Mouse (Mus musculus) cortical plate, adult 2 months (tissue): ENCODE measurements at regions not wholly inside any gene's neighbourhood (a gene's known extent, or its start where the extent isn't known, plus 50 kb on each side); places are given as distances from the start of the nearest gene placed in this dataset.
"Not testable (repeated sequence)": the region's sequence is repeated elsewhere in the genome, so short reads cannot be mapped to it uniquely, and the experiment has no call there.

ENCODE experiments used
- H3K27ac ChIP-seq: fragments of 200-500 bp; 2 replicates; pipeline ENCODE4 v1.5.1; 2012; ENCODE audit warnings: low read length, control low read depth, inconsistent platforms; ENCODE audit not compliant: insufficient read depth
- H3K4me1 ChIP-seq: fragments of 200-500 bp; 2 replicates; pipeline ENCODE4 v1.6.1; 2011; ENCODE audit warnings: low read length; ENCODE audit not compliant: control insufficient read depth, insufficient read depth
- H3K4me3 ChIP-seq: fragments of 200-500 bp; 2 replicates; pipeline ENCODE4 v1.5.1; 2011; ENCODE audit warnings: mild to moderate bottlenecking, low read length, control low read depth; ENCODE audit not compliant: insufficient read depth
- CTCF ChIP-seq: fragments of 200-500 bp; IDR thresholded peaks from 2 replicates; pipeline ENCODE4 v1.5.1; 2011; ENCODE audit warnings: mild to moderate bottlenecking, control low read depth, low read length; ENCODE audit not compliant: insufficient read depth; ENCODE audit errors: extremely low read depth
- POLR2A ChIP-seq: fragments of 200-500 bp; IDR thresholded peaks from 2 replicates; pipeline ENCODE4 v1.6.1; 2011; ENCODE audit warnings: mild to moderate bottlenecking, low read length, control low read depth; ENCODE audit not compliant: insufficient read depth; ENCODE audit errors: extremely low read depth

DNA sequence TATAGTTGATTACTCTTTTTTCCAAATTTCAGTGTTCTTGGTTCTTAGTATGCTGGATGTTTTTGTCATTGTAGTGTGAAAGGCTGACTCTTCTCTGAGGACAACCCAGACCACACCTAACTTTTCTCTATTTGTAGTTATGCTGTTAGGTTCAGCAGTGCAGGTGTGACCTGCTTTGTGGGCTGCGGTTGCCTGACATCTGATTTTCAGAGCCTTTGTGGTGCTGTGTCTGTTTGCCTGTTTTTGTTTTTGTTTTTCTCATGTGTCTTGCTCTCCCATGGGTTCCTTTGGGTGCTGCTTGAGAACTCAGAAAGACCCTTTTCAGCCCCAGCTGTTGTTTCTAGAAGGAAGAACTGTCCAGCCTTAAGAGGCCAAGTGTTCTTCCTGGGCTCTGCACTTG, 52.0 kb upstream of the Trpm1 start:
- no peak overlapping the region for H3K4me3 ChIP-seq
- TF ChIP-seq POLR2A, result no peak
- no peak for TF ChIP-seq CTCF

DNA sequence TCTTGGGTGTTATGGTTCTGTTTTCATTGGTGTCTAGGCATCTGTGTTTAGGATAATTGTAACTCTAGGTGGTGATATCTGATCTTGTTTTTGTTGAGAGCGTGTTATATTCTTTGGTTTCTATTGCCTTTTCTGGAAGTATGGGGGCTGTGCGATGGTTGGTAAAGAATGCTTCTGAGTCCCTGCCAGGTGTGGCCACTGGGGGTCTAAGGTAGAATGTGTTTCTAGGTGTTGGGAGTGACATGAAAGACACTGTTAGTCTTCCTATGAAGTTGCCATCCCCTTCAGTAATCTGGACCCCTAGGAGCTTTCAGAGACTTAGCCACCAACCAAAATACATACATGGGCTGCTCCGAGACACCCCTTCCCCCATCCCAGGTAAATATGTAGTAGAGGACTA, 54.0 kb upstream of the Trpm1 start:
- Histone ChIP-seq H3K4me1 (no peaks in the 10 kb centered on the region), H3K27ac (no peak overlapping the region), H3K4me3 (no peak overlapping the region)
- no peak for TF ChIP-seq CTCF
- no peak for TF ChIP-seq POLR2A

More for the DNA sequence above, 52.0 kb upstream of the Trpm1 start:
- Histone ChIP-seq H3K27ac (no peak overlapping the region), H3K4me1 (no peaks in the 10 kb centered on the region)

DNA sequence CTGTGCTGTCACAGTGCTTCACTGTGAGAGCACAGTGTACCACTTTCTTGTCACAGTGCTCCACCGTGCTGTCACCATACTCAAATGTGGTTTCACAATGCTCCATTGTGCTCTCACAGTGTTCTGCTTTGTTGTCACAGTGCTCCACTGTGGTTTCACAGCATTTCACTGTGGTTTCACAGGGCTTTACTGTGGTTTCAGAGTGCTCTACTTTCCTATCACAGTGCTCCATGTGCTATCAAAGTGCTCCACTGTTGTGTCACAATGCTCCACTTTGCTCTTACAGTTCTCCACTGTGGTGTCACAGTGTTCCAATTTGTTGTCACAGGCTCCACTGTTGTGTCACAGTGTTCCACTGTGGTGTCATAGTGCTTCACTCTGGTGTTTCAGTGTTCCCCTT, 63.6 kb upstream of the Trpm1 start:
- Histone ChIP-seq H3K4me3 (no peak overlapping the region), H3K4me1 (no peaks in the 10 kb centered on the region), H3K27ac (no peak overlapping the region)
- TF ChIP-seq CTCF (no peak), POLR2A (no peak)

DNA sequence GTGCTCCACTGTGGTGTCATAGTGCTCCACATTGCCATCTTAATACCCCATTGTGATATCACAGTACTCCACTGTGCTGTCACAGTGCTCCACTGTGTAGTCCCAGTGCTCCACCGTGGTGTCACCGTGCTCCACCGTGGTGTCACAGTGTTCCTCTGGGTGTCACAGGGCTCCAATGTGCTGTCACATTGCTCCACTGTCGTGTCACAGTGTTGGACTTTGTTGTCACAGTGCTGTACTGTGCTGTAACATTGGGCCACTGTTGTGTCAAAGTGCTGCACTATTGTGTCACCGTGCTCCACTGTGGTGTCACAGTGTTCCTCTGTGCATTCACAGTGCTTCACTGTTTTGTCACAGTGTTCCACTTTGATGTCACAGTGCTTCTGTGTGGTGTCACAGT, 64.6 kb upstream of the Trpm1 start:
- TF ChIP-seq POLR2A (no peak), CTCF (no peak)
- no peaks in the 10 kb centered on the region for H3K4me1 ChIP-seq
- H3K27ac ChIP-seq, result no peak overlapping the region

DNA sequence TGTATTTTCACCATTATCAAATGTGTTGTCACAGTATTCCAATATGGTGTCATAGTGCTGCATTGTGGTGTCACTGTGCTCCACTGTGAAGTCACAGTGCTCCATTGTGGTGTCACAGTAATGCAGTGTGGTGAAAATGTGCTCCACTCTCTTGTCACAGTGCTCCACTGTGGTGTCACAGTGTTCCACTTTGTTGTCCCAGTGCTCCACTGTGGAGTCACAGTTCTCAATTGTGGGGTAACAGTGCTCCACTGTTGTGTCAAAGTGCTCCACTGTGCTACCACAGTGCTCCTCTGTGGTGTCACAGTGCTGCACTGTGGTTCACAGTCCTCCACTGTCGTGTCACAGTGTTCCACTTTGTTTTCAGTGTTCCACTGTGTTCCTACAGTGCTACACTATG, 69.7 kb upstream of the Trpm1 start:
- H3K27ac ChIP-seq, H3K4me1 ChIP-seq, H3K4me3 ChIP-seq: not testable (repeated sequence)

More for the DNA sequence above, 64.6 kb upstream of the Trpm1 start:
- no peak overlapping the region for H3K4me3 ChIP-seq

DNA sequence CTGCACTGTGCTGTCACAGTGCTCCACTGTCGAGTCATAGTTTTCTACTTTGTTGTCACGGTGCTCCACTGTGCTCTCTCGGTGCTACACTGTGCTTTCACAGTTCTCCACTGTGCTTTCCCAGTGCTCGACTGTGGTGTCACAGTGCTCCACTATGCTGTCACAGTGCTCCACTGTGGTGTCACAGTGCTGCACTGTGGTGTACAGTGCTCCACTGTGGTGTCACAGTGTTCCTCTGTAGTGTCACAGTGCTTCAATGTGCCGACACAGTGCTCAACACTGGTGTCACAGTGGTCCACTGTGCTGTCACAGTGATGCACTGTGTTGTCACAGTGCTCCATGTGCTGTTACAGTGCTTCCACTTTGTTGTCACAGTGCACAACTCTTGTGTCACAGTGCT, 71.0 kb upstream of the Trpm1 start:
- Histone ChIP-seq H3K4me3 (no peak overlapping the region), H3K27ac (no peak overlapping the region), H3K4me1 (no peaks in the 10 kb centered on the region)
- no peak for TF ChIP-seq POLR2A
- no peak for TF ChIP-seq CTCF

DNA sequence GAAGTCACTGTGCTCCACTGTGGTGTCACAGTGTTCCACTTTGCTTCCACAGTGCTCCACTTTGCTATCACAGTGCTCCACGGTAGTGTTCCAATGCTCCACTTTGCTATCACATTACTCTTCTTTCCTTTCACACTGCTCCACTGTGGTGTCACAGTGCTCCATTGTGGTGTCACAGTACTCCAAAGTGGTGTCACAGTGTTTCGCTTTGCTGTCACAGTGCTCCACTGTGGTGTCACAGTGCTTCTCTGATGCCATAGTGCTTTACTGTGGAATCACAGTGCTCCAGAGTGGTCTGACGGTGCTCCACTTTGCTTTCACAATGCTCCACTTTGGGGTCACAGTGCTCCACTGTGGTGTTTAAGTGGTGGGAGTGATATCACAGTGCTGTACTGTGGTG, 71.4 kb upstream of the Trpm1 start:
- TF ChIP-seq POLR2A (no peak), CTCF (no peak)
- Histone ChIP-seq H3K4me1 (no peaks in the 10 kb centered on the region), H3K4me3 (no peak overlapping the region), H3K27ac (no peak overlapping the region)

DNA sequence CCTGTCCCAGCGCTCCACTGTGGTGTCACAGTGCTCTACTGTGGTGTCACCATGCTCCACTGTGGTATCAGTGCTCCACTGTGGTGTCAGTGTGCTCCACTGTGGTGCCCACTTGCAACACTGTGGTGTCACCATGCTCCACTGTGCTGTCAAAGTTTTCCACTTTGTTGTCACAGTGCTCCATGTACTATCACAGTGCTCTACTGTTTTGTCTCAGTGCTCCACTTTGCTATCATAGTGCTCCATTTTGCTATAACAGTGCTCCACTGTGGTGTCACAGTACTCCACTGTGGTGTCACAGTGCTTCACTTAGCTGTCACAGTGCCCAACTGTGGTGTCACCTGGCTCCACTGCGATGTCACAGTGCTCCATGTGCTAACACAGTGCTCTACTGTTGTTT, 72.0 kb upstream of the Trpm1 start:
- TF ChIP-seq POLR2A, result no peak
- no peak for TF ChIP-seq CTCF
- Histone ChIP-seq H3K4me1 (no peaks in the 10 kb centered on the region), H3K4me3 (no peak overlapping the region), H3K27ac (no peak overlapping the region)

DNA sequence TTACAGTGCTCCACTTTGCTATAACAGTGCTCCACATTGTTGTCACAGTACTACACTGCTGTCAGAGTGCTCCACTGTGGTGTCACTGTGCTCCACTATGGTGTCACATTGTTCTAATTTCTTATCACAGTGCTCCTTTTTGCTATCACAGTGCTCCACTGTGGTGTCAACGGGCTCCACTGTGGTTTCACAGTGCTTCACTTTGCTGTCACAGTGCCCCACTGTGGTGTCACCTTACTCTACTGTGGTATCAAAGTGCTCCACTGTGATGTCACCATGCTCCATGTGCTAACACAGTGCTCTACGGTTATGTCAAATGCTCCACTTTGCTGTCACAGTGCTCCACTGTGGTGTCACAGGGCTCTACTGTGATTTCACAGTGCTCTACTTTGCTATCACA, 72.6 kb upstream of the Trpm1 start:
- TF ChIP-seq POLR2A, result no peak
- TF ChIP-seq CTCF, result no peak
- Histone ChIP-seq H3K4me1 (no peaks in the 10 kb centered on the region), H3K27ac (no peak overlapping the region), H3K4me3 (no peak overlapping the region)

DNA sequence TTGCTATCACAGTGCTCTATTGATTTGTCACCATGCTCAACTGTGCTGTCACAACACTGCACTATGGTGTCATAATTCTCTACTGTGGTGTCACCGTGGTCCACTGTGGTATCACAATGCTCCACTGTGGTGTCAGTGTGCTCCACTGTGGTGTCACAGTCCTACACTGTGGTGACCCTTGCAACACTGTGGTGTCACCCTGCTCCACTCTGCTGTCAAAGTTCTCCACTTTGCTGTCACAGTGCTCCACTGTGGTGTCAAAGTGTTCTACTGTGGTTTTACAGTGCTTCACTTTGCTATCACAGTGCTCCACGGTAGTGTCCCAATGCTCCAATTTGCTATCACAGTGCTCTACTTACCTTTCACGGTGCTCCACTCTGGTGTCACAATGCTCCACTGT, 74.3 kb upstream of the Trpm1 start:
- Histone ChIP-seq H3K4me3 (no peak overlapping the region), H3K27ac (no peak overlapping the region), H3K4me1 (no peaks in the 10 kb centered on the region)
- TF ChIP-seq POLR2A, result no peak
- TF ChIP-seq CTCF, result no peak

DNA sequence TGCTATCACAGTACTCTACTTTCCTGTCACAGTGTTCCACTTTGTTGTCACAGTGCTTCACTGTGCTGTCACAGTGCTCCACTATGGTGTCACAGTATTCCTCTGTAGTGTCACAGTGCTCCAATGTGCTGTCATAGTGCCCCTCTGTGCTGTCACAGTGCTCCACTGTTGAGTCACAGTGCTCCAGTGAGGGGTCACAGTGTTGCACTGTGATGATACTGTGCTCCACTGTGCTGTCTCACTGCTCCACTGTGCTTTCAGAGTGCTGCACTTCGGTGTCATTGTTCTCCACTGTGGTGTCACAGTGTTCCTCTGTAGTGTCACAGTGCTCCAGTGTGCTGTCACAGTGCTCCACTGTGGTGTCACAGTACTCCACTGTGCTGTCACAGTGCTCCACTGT, 75.0 kb upstream of the Trpm1 start:
- no peak overlapping the region for H3K4me3 ChIP-seq
- no peaks in the 10 kb centered on the region for H3K4me1 ChIP-seq
- H3K27ac ChIP-seq, result no peak overlapping the region
- TF ChIP-seq CTCF (no peak), POLR2A (no peak)
